Mouse (Mus musculus) C2C12 (cell line): ENCODE data around the gene Gm20388. TPM values are rescaled to one million over a fixed set of nuclear protein-coding genes. Genes with fewer than 3 reads are reported as not detected.

Source experiments
- H3K27me3 ChIP-seq: one replicate; pipeline ENCODE4 v1.6.1; 2011; ENCODE audit not compliant: control insufficient read depth, insufficient read depth, insufficient read length
- H3K36me3 ChIP-seq: one replicate; pipeline ENCODE4 v1.6.1; 2011; ENCODE audit not compliant: control insufficient read depth, insufficient read depth
- H3K4me3 ChIP-seq: one replicate; pipeline ENCODE4 v1.5.1; 2011; ENCODE audit warnings: mild to moderate bottlenecking, control low read depth; ENCODE audit not compliant: poor library complexity, insufficient read depth, severe bottlenecking
- H3K79me2 ChIP-seq: one replicate; pipeline ENCODE4 v1.6.1; 2011; ENCODE audit not compliant: control insufficient read depth, insufficient read depth
- H3K79me3 ChIP-seq: one replicate; pipeline ENCODE4 v1.6.1; 2011; ENCODE audit warnings: low read depth, control low read depth
- H3ac ChIP-seq: one replicate; pipeline ENCODE3; 2011; ENCODE audit warnings: low read depth; ENCODE audit not compliant: control insufficient read depth, insufficient read length
- CEBPB ChIP-seq: IDR thresholded peaks from one replicate; pipeline ENCODE4 v1.6.1; 2011; ENCODE audit warnings: low read depth, mild to moderate bottlenecking, control low read depth, moderate library complexity
- CTCF ChIP-seq: IDR thresholded peaks from one replicate; pipeline ENCODE4 v1.5.1; 2011; ENCODE audit not compliant: control insufficient read depth, insufficient read depth, insufficient read length
- FOSL1 ChIP-seq: IDR thresholded peaks from one replicate; pipeline ENCODE4 v1.8.0; 2011; ENCODE audit warnings: mild to moderate bottlenecking, low read length; ENCODE audit not compliant: poor library complexity, insufficient read depth, severe bottlenecking
- MAX ChIP-seq: IDR thresholded peaks from one replicate; pipeline ENCODE4 v1.6.1; 2011; ENCODE audit warnings: mild to moderate bottlenecking, control low read depth
- MYOD1 ChIP-seq: IDR thresholded peaks from one replicate; pipeline ENCODE4 v1.6.1; 2011; ENCODE audit warnings: low read depth; ENCODE audit not compliant: control insufficient read depth, insufficient read length
- MYOG ChIP-seq: IDR thresholded peaks from one replicate; pipeline ENCODE4 v1.6.1; 2011; ENCODE audit not compliant: control insufficient read depth, insufficient read length; ENCODE audit errors: extremely low read depth
- USF1 ChIP-seq: IDR thresholded peaks from one replicate; pipeline ENCODE4 v1.6.1; 2011; ENCODE audit warnings: low read depth, mild to moderate bottlenecking, control low read depth, moderate library complexity
- polyA plus RNA-seq: library from polyadenylated mRNA; unstranded; fragments of >200 nt; fragmentation: generic; extraction: Trizol; gene quantifications from one replicate; pipeline ENCODE4 v1.2.1, GENCODE M21; 2012; ENCODE audit warnings: missing spikeins

Gene Gm20388
- polyA plus RNA-seq, 1 experiment, result 15.0 TPM

DNA sequence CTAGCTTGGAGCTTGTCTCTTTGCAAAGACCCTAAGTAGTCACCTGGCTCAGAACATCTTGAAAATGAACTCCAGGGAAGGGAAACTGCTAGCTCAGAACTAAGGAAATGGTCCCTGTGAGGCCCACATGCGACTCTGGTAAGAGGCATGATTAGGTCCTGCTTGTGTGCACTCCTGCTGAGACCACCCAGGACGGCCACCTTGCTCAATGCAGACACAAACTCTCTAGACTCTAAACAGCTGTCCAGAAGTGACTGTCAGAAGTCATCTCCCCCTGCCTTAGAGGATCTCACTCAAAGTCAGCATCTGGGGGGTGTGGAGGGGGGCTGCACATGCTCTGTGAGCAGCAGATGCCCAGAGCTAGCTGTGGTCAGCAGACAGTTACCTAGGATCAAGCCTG is 1093.0 kb downstream of the Gm20388 start:
- H3K4me3 ChIP-seq, result no peak overlapping the region
- H3K27me3 ChIP-seq, result peaks cover 51% of the 10 kb centered on the region
- H3K79me3 ChIP-seq, result no peaks in the 10 kb centered on the region
- no peaks in the 10 kb centered on the region for H3K36me3 ChIP-seq
- H3ac ChIP-seq, result no peak overlapping the region
- TF ChIP-seq CEBPB (no peak), MYOD1 (no peak), FOSL1 (no peak), MAX (no peak), CTCF (no peak), MYOG (no peak)
- no peaks in the 10 kb centered on the region for H3K79me2 ChIP-seq

DNA sequence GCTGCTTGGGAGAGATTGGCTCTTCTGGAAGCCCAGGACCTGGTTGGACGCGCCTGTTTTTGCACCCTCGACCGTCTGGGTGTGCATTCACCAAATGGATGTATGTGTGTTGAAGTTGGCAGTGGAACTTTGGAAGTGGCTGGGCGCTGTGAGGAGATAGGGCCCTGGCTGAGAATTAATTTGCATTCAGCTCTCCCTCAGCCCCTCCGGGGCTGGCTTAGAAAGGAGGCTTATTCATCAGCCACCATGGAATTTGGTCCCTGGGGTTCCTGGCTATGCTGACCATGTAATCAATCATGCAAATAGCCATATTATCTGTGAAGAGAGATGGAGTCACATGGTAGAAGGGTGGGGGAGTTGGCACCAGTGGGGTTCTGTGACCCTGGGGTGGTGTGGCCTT is 1102.7 kb downstream of the Gm20388 start:
- Histone ChIP-seq H3ac (no peak overlapping the region), H3K4me3 (no peak overlapping the region), H3K79me2 (no peaks in the 10 kb centered on the region), H3K27me3 (peaks cover 94% of the 10 kb centered on the region), H3K79me3 (no peaks in the 10 kb centered on the region), H3K36me3 (no peaks in the 10 kb centered on the region)
- no peak for TF ChIP-seq MYOD1
- TF ChIP-seq USF1, result no peak
- TF ChIP-seq MAX, result no peak
- no peak for TF ChIP-seq CTCF

DNA sequence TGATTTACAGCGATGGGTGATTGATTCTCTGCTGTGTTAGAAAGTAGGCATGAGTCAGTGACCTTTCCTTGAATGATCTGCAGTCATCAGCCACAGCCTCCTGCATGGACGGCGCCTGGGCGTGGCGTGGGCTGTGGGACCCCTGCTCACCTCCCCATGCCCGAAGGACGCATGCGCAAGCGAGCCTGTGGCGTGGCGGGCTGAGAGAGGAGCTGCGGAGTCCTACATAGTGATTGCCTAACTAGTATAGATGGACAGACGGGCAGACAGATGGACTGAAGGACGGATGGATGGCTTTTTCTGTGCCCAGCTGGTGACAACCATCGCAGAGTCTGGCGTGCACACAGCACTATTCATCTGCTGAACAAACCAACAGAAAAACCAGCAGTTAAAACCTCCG is 1106.0 kb downstream of the Gm20388 start:
- Histone ChIP-seq H3ac (no peak overlapping the region), H3K79me3 (no peaks in the 10 kb centered on the region), H3K36me3 (no peaks in the 10 kb centered on the region), H3K4me3 (no peak overlapping the region), H3K27me3 (peaks cover 90% of the 10 kb centered on the region), H3K79me2 (no peaks in the 10 kb centered on the region)
- TF ChIP-seq CTCF, result no peak
- TF ChIP-seq MYOG, result no peak
- no peak for TF ChIP-seq MAX
- no peak for TF ChIP-seq CEBPB
- TF ChIP-seq MYOD1, result no peak
- no peak for TF ChIP-seq USF1
- no peak for TF ChIP-seq FOSL1

DNA sequence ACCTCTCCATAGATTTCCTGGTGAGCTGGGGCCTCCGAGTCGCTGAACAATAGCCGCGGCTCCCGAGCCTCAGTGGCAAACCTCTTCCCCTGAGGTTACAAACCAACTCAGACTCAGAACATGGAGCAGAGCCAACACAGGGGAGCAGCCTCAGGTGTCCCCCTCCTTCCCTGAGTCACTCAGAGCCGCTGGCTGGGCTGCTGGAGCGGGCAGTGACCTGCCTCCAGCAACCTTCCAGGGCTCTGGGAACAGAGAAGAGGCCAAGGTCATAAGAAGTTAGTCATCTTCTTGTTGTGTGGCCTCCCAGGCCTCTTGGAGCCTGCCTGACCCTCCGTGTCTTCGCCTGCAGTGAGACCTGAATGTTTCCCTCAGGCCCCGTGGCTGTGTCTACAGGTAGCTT is 1107.6 kb downstream of the Gm20388 start:
- no peaks in the 10 kb centered on the region for H3K79me3 ChIP-seq
- H3K79me2 ChIP-seq, result no peaks in the 10 kb centered on the region
- H3K4me3 ChIP-seq, result no peak overlapping the region
- no peaks in the 10 kb centered on the region for H3K36me3 ChIP-seq
- H3ac ChIP-seq, result no peak overlapping the region
- peaks cover 90% of the 10 kb centered on the region for H3K27me3 ChIP-seq
- TF ChIP-seq CTCF, result no peak
- TF ChIP-seq FOSL1, result no peak
- no peak for TF ChIP-seq MAX

DNA sequence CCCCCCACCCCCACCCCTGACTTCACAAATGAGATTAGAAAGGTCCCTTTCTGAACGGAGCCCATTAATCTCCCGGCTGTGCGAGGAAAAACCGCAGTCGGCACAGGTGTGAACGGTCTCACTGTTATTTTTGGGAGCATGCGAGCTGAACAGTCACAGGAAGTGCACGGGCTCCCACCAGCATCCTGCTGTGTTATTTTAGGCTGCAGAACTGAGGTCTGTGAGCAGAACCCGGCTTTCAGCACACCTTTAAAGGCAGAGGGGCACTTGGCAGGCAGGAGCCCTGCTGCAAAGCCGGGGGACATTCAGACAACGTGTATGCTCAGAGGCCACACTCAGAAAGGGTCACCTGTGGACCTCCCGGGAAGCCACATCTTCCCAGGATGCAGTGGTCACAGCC is 1110.8 kb downstream of the Gm20388 start:
- Histone ChIP-seq H3ac (no peak overlapping the region), H3K36me3 (no peaks in the 10 kb centered on the region), H3K4me3 (no peak overlapping the region), H3K27me3 (peaks cover 91% of the 10 kb centered on the region), H3K79me2 (no peaks in the 10 kb centered on the region), H3K79me3 (no peaks in the 10 kb centered on the region)
- TF ChIP-seq MAX (no peak), USF1 (no peak), CEBPB (no peak), CTCF (no peak), MYOD1 (no peak), MYOG (no peak), FOSL1 (no peak)

DNA sequence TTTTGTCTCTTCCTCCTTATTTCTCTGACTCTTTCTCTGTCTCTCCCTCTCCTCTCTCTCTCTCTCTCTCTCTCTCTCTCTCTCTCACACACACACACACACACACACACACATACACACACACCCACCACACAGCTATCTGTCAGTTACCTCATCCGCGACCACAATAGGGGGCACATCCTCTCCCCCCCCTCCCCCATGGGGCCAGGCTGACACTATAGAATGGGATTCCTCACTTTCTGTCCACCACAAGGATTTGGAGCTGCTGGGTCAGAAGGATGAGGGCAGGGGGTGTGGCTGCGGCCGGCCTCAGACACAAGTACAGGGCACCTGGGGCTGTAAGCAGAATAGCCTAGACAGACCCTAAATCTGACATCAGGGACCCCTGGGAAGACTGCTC is 1112.4 kb downstream of the Gm20388 start:
- peaks cover 95% of the 10 kb centered on the region for H3K27me3 ChIP-seq

More for the DNA sequence above, 1112.4 kb downstream of the Gm20388 start:
- H3K79me3 ChIP-seq, result no peaks in the 10 kb centered on the region
- H3K36me3 ChIP-seq, result no peaks in the 10 kb centered on the region
- H3K79me2 ChIP-seq, result no peaks in the 10 kb centered on the region
- no peak overlapping the region for H3ac ChIP-seq
- H3K4me3 ChIP-seq, result no peak overlapping the region
- TF ChIP-seq FOSL1, result no peak
